Mouse (Mus musculus) liver, adult 2 months (tissue): ENCODE results near the gene Pnmal1.

Source experiments
- CTCF ChIP-seq: fragments of 200-500 bp; IDR thresholded peaks from 2 replicates; pipeline ENCODE4 v1.5.1; 2011; ENCODE audit warnings: low read depth, low read length, control low read depth
- POLR2A ChIP-seq: fragments of 200-500 bp; IDR thresholded peaks from 2 replicates; pipeline ENCODE4 v1.6.1; 2011; ENCODE audit warnings: low read length, control low read depth; ENCODE audit not compliant: insufficient read depth; ENCODE audit errors: extremely low read depth

DNA sequence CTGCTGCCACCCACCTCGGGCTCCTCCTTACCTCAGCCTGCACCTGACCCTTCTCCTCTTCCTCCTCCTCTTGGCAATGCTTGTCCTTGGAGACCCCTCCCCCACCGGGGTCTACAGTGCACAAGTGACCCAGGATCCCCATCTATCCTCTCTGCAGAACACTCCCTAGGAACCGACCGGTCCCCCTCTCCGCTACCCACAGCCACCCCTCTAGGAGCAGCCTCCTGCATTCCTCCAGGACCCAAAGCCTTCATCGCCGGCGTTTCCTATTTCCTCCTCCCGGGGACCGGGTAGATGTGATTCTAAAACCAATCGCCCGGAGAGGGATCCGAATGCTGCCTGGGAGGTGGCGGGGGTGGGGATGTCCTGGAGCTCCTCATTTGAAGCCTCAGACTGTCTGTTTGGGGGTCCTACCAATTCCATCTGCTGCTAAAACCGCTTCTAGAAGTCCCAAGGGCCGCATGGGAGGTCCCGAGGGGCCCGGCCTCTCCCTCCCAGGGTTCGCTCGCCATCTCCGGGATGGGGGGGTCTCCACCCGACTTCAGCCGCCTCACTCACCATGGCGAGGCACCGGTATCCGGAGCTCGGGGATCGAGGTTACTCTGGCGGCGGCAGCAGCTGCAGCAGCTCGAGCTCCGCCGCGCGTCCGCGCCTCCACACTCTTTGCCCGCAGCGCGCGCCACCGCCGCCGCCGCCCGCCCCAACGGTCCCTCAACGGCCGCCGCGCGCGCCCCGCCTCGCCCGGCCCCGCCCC lies 36.0 kb upstream of the Pnmal1 start:
- TF ChIP-seq CTCF, result no peak
- 0 out of 2 replicates have a peak, but pooled peaks have one; percentile 54 for TF ChIP-seq POLR2A
